Mouse (Mus musculus): ENCODE results near the gene Rgs3.

DNA sequence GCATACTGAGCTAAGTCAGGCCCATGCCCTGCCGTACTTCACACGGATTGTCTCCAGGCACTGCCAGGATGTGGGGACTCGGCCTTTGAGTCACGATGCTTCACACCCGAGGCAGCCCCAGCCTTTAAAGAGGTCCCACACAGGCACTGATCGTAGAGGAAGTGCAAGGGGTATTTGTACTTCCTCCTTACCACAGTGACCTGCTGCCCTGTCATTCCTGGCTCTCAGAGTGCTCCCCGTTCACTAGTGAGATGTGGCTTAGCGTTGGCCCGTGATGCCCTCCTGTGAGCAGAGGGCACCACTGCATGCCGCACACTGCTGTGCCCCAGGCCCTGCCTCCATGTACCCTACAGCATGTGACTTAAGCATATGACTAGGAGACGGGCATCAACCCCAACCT is 121.8 kb downstream of the Rgs3 start:
- TF ChIP-seq CTCF (IDR thresholded peaks at IDR 0.05; ENCODE audit: low read depth, low read length) (no peak; the same call in 1 of the 2 replicates), POLR2A (IDR thresholded peaks at IDR 0.05; ENCODE audit: borderline replicate concordance, low read depth, low read length) (no peak)
